Mouse (Mus musculus) MEL-GATA-1-ER (cell line): ENCODE data around the gene Cog1.
A peak's percentile ranks its signal among the peaks of the same experiment; 100 is the strongest.

Experiments used
- DNase-seq: peaks from one replicate; pipeline ENCODE4 v3.0.0-alpha.2; 2012; ENCODE audit warnings: low read depth; ENCODE audit errors: extremely low read depth

The Cog1 gene

GRCm38 (mm10) chr11:113648690-113649352, at the start of gene Cog1:
TSS of gene Cog1 (plus strand) at chr11:113649169.
- no peak for DNase-seq

DNA sequence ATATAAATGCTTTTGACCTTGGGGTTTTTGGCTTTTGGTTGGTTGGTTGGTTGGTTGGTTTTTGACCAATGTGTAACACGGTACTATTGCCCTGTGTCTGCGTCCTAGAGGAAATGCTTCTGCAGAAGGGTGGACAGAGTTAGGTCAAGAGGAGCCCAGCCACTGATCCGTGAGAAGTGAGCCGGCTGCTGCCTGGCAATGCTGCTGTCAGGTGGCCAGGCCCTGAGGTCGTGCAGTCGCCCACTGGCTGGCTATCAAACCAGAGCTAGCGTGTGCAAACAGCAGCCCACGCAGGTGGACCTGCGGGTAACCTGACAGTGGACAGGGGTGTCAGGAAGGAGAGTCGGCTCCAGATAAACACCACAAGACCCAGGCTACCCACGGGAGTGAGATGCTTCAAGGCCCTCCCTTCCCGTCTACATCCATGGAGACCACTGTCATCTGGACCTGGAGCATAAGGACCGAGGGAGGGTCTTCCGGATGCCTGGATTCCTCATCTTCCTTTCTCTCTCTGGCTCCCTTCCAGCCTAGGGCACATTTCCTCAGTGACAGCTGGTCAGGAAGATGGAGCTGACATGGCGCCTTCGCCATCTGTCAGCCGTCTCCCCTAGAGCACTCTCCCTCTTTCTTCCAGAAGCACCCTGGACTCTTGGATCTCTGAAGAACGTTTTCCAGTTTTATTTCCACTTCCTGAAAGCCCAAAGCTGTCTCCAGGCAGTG, 48.3 kb upstream of the Cog1 start:
- no peak for DNase-seq

GRCm38 (mm10) chr11:113601616-113602343, 47.2 kb upstream of the Cog1 start:
- DNase-seq, result no peak

DNA sequence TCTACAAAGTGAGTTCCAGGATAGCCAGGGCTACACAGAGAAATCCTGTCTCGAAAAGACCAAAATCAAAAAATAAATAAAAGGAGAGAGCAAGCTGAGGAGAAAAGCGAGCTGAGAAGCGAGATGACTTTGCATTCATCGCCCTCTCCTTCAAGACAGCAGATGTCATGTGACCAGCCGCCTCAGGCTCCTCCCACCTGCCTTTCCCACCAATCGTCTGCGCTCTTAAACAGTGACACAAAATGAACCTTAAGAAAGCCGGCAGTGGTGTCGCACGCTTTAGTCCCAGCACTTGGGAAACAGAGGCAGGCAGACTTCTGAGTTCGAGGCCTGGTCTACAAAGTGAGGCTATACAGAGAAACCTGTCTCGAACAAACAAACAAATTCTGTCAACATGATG, 41.4 kb upstream of the Cog1 start:
- no peak for DNase-seq

- no peak for DNase-seq
These were observed 39.4 kb upstream of the Cog1 start for GRCm38 (mm10) chr11:113609581-113609980.

DNA sequence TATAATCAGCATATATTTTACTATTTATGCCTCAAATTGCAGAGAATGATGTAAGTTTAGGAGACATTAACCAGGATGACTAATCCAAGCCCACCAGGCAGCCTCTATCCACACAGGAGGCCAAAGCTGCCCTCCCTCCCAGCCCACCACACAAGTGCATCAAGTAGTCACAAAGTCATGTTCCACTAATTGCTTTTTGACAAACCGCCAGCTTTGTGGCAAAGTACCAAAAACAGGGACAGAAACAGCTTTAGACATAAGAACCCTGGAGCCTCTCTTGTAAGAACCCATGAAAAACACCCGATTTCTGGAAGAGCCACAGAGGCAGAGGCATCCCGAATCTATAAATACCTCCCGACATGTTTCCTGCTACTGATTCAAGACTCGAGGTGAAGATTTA, 38.7 kb upstream of the Cog1 start:
- DNase-seq, result no peak

- no peak for DNase-seq
These were observed 37.8 kb upstream of the Cog1 start for GRCm38 (mm10) chr11:113611112-113611646.

DNA sequence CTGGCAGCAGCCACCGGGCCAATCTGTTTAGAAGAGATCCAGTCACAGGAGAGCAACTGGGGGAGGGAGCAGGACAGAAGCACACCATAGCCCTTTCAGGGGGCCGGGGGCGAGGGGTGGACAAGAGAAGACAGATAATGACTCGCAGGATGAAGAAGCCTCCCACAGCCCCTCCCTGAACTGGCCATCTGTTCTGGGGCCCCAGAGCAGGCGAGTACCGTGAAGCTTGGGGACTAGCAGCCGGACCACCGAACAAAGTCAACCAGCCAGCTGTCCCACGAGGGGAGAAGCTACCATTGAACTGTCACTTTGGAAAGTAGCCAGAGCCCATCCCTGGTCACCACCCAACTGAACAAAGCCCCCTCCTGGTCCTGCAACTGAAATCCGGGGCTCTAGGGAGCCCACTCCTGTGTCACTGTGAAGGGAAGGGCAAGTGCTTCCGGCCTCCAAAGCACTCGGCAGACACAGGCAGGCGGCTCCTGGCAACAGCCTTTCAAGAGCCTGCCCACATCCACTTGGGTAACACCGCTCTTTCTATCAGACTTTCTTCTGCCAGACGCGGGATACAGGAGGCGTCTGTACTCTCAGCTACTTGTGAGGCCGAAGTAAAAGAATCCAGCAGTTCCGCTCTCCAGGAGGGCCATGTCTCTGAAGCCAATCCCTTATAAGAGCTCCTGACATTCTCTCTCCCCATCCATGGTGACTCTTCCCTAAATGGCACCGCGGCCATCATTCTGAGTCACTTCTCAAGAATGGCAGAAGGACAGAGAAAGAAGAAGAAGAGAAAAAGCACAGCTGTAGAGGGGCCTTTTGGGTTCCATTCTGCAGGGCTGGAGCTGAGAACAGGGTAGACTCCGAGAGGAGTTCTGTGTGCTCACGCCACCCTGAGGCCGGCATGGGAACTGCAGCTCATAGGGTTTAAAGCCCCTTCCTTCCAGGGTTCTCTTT, 37.0 kb upstream of the Cog1 start:
- peak; percentile 9 for DNase-seq

- no peak for DNase-seq
These were observed 34.5 kb upstream of the Cog1 start for GRCm38 (mm10) chr11:113614476-113614875.

DNA sequence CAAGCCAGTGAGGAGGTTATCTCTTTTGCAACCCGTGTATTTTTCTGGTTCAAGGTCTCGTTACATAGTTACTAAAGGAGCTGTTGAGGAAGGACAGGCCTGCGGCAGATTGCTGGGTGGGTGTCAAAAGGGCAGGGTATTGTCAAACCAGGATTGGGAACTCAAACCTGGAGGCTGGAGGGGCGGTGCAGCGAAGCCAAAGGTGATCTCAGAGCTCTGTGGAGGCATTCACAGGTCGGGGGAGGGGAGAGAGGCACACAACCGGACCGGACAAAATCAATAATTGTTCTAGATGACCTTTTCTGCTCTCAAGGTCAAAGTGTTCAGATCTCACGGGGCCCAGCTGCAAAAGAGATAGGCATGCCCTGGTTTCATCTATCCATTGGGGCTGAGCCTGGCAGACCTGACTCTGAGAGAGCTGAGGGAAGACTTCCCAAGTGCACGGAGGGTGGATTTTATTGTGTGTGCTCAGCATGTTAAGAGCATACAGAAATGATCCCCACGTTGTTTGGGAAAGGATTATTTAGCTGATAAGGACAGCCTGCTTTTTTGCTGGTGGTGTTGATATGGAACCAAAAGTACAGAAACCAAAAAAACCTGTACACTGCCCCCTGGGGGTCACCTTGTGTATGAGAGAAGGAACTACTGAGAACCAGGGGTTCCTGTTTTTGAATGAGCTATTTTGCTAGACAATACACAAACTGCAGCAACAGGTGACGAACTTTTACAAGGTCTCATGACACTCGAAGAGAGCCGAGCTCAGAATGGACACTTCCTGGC, 31.6 kb upstream of the Cog1 start:
- DNase-seq, result peak; percentile 76

- no peak for DNase-seq
These were observed 30.7 kb upstream of the Cog1 start for GRCm38 (mm10) chr11:113618303-113618671.

- DNase-seq, result no peak
These were observed 30.1 kb upstream of the Cog1 start, which contains the start of gene Sstr2 for GRCm38 (mm10) chr11:113618672-113619419. TSS of gene Sstr2 (plus strand) at chr11:113619342.

DNA sequence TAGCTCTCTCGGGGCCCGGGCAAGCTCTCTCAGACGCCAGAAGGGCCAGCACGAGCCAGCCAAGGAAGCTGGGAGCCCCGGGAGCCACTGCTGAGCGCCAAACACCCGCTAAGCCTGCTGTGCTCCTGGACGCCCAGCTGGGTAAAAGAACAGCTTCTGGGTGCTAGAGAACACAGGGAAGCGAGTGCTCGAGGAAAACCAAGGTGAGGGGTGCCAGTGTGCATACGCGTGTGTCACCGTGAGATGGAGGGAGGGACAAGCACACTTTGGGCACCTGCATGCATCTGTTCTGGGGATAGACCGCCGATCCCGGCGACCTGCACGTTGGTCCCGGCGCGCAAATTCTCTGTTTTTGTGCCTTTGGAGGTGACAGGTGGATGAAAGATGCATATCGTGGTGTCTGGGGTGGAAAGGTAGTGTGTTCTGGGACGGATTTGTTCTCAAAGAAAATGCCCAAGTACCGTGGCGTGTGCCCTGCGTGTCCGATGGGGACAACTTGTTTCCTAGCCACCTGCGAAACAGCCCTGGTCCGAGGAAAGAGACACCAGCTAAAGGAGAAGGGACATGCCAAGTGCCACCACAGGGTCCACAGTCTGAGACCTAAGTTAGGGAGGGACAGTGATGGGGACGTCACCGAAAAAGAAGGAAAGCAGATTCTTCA, 29.4 kb upstream of the Cog1 start:
- no peak for DNase-seq

- DNase-seq, result no peak
These were observed 28.0 kb upstream of the Cog1 start for GRCm38 (mm10) chr11:113621001-113621400.

DNA sequence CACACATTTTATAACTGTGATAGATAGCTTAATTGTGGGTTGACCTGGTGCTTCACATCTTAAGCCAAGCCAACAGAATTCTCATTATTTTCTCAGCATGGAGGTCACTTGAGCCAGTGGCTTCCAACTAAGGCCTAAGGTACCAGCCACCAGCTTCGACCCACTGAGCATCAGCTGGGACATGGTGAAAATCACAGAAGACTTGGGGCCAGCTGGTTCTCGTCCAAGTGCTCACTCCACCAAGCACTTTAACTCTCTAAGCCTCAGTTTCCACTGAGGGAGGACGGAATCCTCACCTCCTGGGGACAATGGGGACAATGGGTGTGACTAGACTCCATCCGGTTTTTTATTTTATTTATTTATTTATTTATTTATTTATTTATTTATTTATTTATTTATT, 26.9 kb upstream of the Cog1 start:
- no peak for DNase-seq

DNA sequence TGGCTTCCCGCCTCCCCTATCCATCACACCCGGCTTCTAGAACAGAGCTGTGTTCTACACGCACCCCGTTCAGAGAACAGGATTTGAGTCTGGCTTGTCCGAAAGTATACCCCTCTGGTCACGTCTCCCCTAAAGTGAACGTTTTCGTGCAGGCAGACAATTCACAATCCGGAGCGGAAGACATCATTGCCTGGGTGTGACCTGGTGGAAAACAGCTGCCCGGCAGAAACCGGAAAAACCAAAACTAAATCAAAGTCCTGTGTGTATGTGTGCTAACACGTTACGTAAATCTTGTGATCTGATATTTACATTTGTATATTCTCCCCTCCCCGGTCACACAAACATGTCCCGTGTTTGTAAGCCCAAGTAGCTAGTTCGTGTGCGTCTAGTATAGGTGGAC, 23.5 kb upstream of the Cog1 start:
- no peak for DNase-seq

DNA sequence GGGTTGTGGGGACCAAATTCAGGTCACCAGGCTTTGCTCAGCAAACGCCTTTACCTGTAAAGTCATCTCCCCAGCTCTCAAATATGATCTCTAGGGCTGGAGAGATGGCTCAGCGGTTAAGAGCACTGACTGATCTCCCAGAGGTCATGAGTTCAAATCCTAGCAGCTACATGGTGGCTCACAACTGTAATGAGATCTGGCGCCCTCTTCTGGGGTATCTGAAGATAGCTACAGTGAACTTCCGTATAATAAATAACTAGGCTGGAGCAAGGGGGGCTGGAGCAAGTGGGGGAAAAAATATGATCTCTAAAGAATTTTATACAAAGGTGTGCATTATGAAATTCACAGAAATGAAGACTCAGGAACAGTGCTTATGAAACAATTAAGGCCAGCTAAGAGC, 21.2 kb upstream of the Cog1 start:
- no peak for DNase-seq

GRCm38 (mm10) chr11:113630642-113631041, 18.3 kb upstream of the Cog1 start:
- no peak for DNase-seq

GRCm38 (mm10) chr11:113631302-113631701, 17.7 kb upstream of the Cog1 start:
- DNase-seq, result no peak
